Mouse (Mus musculus) thymus, postnatal 10 days (tissue): ENCODE measurements around the gene Olfr549.

Experiments used
- DNase-seq, 2 experiments: peaks; one replicate each; pipeline ENCODE4 v3.0.0; 2021; ENCODE audit warnings: low spot score in 2 of 2

Gene Olfr549

DNA sequence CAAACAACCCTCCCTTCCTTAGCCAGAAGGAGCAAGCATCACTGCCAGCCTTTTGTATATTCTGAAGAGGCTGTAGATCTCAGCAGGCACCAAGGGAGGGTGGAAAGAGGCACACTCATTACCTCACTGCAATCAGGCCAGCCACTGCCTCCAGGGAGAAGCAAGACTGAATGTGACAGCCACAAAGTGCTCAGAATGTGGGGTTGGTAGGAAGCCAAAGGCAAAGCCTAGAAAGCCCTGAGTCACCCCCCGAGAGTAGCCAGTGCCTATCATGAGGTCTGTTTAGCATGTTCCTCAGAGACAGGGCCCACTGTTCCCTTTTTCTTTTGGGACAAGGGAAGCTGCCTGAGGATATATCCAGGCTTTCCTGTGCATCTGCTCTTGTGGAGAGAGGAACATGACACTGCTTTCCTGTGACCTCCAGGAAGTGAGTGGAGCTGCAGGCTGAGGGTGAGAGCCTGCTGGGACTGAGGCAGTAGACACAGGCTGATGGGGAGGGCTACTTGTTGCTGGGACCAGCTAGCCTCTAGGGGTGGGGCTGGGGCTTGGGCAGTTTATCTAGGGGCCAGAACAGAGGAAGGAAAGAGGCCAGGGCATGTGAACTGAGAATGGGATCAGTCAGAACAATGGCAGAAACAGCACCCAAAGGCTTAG is 47.8 kb downstream of the Olfr549 start, which contains the start of gene Olfr552:
Gene Olfr552, plus strand, starts transcription at position 393 of the 654 bp plus-strand sequence.
- DNase-seq, result no peak
